Mouse (Mus musculus): ENCODE measurements at regions not wholly inside any gene's neighbourhood (a gene's known extent, or its start where the extent isn't known, plus 50 kb on each side); places are given as distances from the start of the nearest gene placed in this dataset.

GRCm38 (mm10) chr8:17984779-17985178, 993.3 kb downstream of the Defb40 start:
- TF ChIP-seq MXI1 (IDR thresholded peaks at IDR 0.05; ENCODE audit: low read depth, low read length) (no peak), CTCF (IDR thresholded peaks at IDR 0.05 in 2 of 3, conservative IDR thresholded peaks at IDR 0.05 in 1 of 3; ENCODE audit: control insufficient read depth in 1 of 3, insufficient read depth in 1 of 3, low read depth in 2 of 3, low read length in 3 of 3, poor library complexity in 1 of 3, severe bottlenecking in 1 of 3) (no peak)
